Mouse (Mus musculus): ENCODE results near the gene Hnrnpc. TPM values are rescaled to one million over a fixed set of nuclear protein-coding genes. Genes with fewer than 3 reads are reported as not detected.

Hnrnpc gene
- total RNA-seq, 2 experiments from 2014 or later: 220 to 223 TPM

- no peak for DNase-seq
- intact Hi-C loops (cut with DNase I): no loop called here
These were observed 67.9 kb downstream of the Hnrnpc start for GRCm38 (mm10) chr14:52035926-52036325.

DNA sequence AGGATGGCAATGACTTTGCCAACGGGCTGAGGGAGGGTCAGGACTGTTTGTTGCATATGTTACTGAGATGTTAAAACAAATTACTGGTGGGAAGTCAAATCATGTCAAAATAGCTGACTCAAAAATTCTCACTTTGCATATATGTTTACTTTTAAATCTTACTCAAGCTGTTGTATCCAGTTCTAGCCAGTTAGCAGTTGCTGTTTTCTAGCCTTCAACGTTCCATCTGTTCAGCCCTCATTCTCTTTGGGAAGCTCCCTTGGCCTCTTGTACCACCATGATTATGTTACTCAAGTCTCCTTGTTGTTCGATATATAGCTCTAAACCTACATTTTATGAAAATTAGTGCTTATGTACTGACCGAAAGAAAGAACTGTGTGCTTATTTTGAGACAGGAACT lies 77.5 kb downstream of the Hnrnpc start:
- DNase-seq: no peak
- intact Hi-C loops (cut with DNase I): no loop called here

- intact Hi-C loops (cut with DNase I): no loop called here
- no peak for DNase-seq
These were observed 79.7 kb downstream of the Hnrnpc start for GRCm38 (mm10) chr14:52024133-52024532.

Other genes with a start within 250 kb of the Hnrnpc start
- gene Mettl17, start 219.2 kb downstream of the Hnrnpc start, total RNA-seq (2021): 10 to 100 TPM; 50.3 to 63.4 TPM
- 1 to 10 TPM; 4.8 to 5.4 TPM for gene Slc39a2, start 211.1 kb downstream of the Hnrnpc start, total RNA-seq (2021)
- 100 to 1,000 TPM; 172 to 173 TPM for gene Ndrg2, start 189.9 kb downstream of the Hnrnpc start, total RNA-seq (2021)
- gene Tppp2, start 185.6 kb downstream of the Hnrnpc start, total RNA-seq (2021): not detected
- not detected for gene Rnase13, start 181.3 kb downstream of the Hnrnpc start, total RNA-seq (2021)
- gene Arhgef40, start 119.3 kb downstream of the Hnrnpc start, total RNA-seq (2021): 10 to 100 TPM; 59.8 to 68.1 TPM
- under 1 TPM in 1 of 2 experiments, not detected in 1; 0.38 TPM for gene Tmem253, start 88.4 kb downstream of the Hnrnpc start, total RNA-seq (2021)
- gene Zfp219, start 83.3 kb downstream of the Hnrnpc start, total RNA-seq (2021): 10 to 100 TPM; 32.3 to 36.7 TPM
- not detected for gene Olfr221, start 61.6 kb downstream of the Hnrnpc start, total RNA-seq (2021)
- 1 to 10 TPM; 2.3 to 2.5 TPM for gene Rpgrip1, start 6.7 kb upstream of the Hnrnpc start, total RNA-seq (2021)
- gene Supt16, start 93.4 kb upstream of the Hnrnpc start, total RNA-seq (2021): 10 to 100 TPM; 71.3 to 73.2 TPM
- 100 to 1,000 TPM; 142 to 154 TPM for gene Chd8, start 153.8 kb upstream of the Hnrnpc start, total RNA-seq (2021)
- 10 to 100 TPM; 48.0 to 56.4 TPM for gene Tox4, start 175.1 kb upstream of the Hnrnpc start, total RNA-seq (2021)
- gene Rab2b, start 175.5 kb upstream of the Hnrnpc start, total RNA-seq (2021): 10 to 100 TPM; 38.3 to 40.8 TPM
- 10 to 100 TPM; 39.2 to 47.4 TPM for gene Mettl3, start 201.1 kb upstream of the Hnrnpc start, total RNA-seq (2021)
- gene Sall2, start 224.7 kb upstream of the Hnrnpc start, total RNA-seq (2021): 10 to 100 TPM; 45.9 to 48.7 TPM